Mouse (Mus musculus) midbrain, postnatal 0 days (tissue): ENCODE results near the gene Pik3cg. TPM values are rescaled to one million over a fixed set of nuclear protein-coding genes. Genes with fewer than 3 reads are reported as not detected.
A peak's percentile ranks its signal among the peaks of the same experiment; 100 is the strongest.

Source experiments
- ATAC-seq: fragments of 200-750 bp; cut with Nextera tagmentation; 2 replicates; pipeline ENCODE4 v1.8.0; 2017; ENCODE audit warnings: moderate number of reproducible peaks, mild to moderate bottlenecking, moderate TSS enrichment, moderate library complexity; ENCODE audit not compliant: low FRiP score
- DNase-seq: peaks from one replicate; pipeline ENCODE4 v3.0.0-alpha.2; 2015; ENCODE audit warnings: low spot score
- H3K27ac ChIP-seq: fragments of 300-500 bp; sonication (generic); 2 replicates; pipeline ENCODE4 v1.5.1; 2014; ENCODE audit warnings: low read depth, mild to moderate bottlenecking, low read length, mixed read lengths
- H3K27me3 ChIP-seq: fragments of 300-500 bp; sonication (generic); 2 replicates; pipeline ENCODE4 v1.6.1; 2014; ENCODE audit warnings: low read length, control low read depth, mixed read lengths; ENCODE audit not compliant: insufficient read depth
- H3K36me3 ChIP-seq: fragments of 300-500 bp; sonication (generic); 2 replicates; pipeline ENCODE4 v1.6.1; 2014; ENCODE audit warnings: low read length, control low read depth, mixed read lengths; ENCODE audit not compliant: insufficient read depth
- H3K4me1 ChIP-seq: fragments of 300-500 bp; sonication (generic); 2 replicates; pipeline ENCODE4 v1.6.1; 2014; ENCODE audit warnings: mild to moderate bottlenecking, control low read depth, antibody characterized with exemption, low read length, mixed read lengths; ENCODE audit not compliant: insufficient read depth
- H3K4me2 ChIP-seq: fragments of 300-500 bp; sonication (generic); 2 replicates; pipeline ENCODE4 v1.6.1; 2014; ENCODE audit warnings: low read depth, mild to moderate bottlenecking, low read length, mixed read lengths; ENCODE audit not compliant: poor library complexity, severe bottlenecking
- H3K4me3 ChIP-seq: fragments of 300-500 bp; sonication (generic); 2 replicates; pipeline ENCODE4 v1.5.1; 2014; ENCODE audit warnings: low read depth, mild to moderate bottlenecking, low read length, moderate library complexity
- H3K9ac ChIP-seq: fragments of 300-500 bp; sonication (generic); replicated peaks from 2 replicates; pipeline ENCODE4 v1.6.1; 2014; ENCODE audit warnings: mild to moderate bottlenecking, low read length, moderate library complexity, mixed read lengths; ENCODE audit not compliant: poor library complexity, severe bottlenecking
- H3K9me3 ChIP-seq: fragments of 300-500 bp; sonication (generic); 2 replicates; pipeline ENCODE4 v1.6.1; 2016; ENCODE audit warnings: low read length, control low read depth
- CTCF ChIP-seq: IDR thresholded peaks from 2 replicates; pipeline ENCODE4 v1.5.1; 2016; ENCODE audit warnings: antibody characterized with exemption, mild to moderate bottlenecking
- WGBS: fragments of 180-500 bp; shearing (Covaris S2); extraction: QIAGEN DNeasy Blood & Tissue Kit; methylation state at CpG from one replicate; pipeline ENCODE4 v1.1.7; 2014; 5-methylcytosine and 5-hydroxymethylcytosine counted together
- polyA plus RNA-seq: library from polyadenylated mRNA; unstranded; fragments of >200 nt; fragmentation: Nextera tagmentation; extraction: Ambion mirVana; gene quantifications from 2 replicates; pipeline ENCODE4 v1.2.1, GENCODE M21; 2015
- total RNA-seq: library from RNA; depleted of rRNA; stranded (reverse); fragments of >200 nt; gene quantifications from 2 replicates; pipeline ENCODE4 v1.2.3, GENCODE M21; 2014

Pik3cg gene
- total and polyA plus RNA-seq, 2 experiments from 2014 or later = 0.78 to 1.9 TPM

DNA sequence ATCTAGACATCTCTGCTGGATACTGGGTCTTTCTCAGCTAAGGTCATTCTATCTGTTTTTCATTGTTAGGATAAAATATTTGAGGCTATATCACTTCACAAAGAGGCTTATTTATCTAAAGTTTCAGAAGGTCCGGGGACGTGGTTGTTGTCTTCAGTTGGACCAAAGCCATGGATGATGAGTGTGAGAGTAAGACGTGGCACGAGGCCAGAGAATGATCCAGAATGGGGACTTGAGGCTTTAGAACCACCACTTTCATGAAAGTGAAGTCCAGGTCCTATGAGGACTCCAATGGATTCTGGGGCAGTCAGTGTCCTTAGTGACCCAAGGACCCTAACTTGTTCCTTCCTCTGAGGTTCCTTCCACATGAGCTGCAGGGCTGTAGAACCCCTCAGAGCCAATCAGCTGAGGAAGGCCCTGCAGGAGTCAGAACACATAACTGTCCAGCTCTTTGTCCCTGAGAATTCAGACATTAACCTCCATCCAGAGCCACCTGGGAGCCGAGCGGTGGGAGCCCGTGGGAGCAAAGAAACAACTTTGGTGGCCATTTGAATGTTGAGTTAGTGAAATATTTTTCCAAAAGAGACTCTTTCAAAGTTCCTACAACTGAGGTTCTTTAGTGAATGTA lies 14.4 kb upstream of the Pik3cg start:
- Histone ChIP-seq H3K9me3 (no peaks in the 10 kb centered on the region), H3K9ac (no peak overlapping the region), H3K27me3 (no peaks in the 10 kb centered on the region), H3K4me2 (no peak overlapping the region), H3K4me3 (no peak overlapping the region), H3K27ac (no peak overlapping the region), H3K4me1 (no peaks in the 10 kb centered on the region), H3K36me3 (no peaks in the 10 kb centered on the region)
- TF ChIP-seq CTCF = no peak
- ATAC-seq = no peak
- no peak for DNase-seq
- 92% methylated on average over 7 of the region's 7 CpGs for WGBS

DNA sequence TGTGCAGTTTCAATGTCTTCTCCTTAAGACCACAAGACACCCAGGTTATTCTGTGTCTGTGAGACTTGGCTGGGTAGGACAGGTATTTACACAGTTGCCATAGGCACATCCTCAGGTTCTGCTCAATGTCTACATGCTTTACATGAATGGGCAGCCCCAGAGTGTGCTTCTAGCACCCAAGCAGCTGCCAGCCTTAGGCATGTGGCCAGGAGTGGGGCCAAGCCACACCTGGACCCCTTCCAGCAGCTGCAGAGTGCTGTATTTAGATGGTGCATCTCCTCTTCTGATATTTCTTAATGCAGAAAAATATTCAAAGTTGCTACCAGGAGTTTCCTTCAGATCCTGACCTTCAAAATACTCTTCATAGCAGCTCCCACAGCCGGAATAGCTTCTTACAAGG lies 11.9 kb upstream of the Pik3cg start:
- no peaks in the 10 kb centered on the region for H3K27me3 ChIP-seq
- H3K4me1 ChIP-seq = no peaks in the 10 kb centered on the region
- H3K9ac ChIP-seq = no peak overlapping the region
- no peak for TF ChIP-seq CTCF
- H3K4me2 ChIP-seq = no peak overlapping the region
- ATAC-seq (no peak), DNase-seq (no peak)
- H3K27ac ChIP-seq = no peak overlapping the region
- no peak overlapping the region for H3K4me3 ChIP-seq
- 81% methylated on average over 1 of the region's 1 CpGs for WGBS
- H3K36me3 ChIP-seq = no peaks in the 10 kb centered on the region
- H3K9me3 ChIP-seq = no peaks in the 10 kb centered on the region

GRCm38 (mm10) chr12:32215143-32215542 lies 6.7 kb upstream of the Pik3cg start:
- Histone ChIP-seq H3K36me3 (no peaks in the 10 kb centered on the region), H3K4me2 (no peak overlapping the region), H3K9me3 (no peaks in the 10 kb centered on the region), H3K9ac (no peak overlapping the region), H3K27ac (no peak overlapping the region), H3K27me3 (no peaks in the 10 kb centered on the region), H3K4me1 (no peaks in the 10 kb centered on the region), H3K4me3 (no peak overlapping the region)
- ATAC-seq (no peak), DNase-seq (no peak)
- 86% methylated on average over 6 of the region's 6 CpGs for WGBS
- no peak for TF ChIP-seq CTCF

DNA sequence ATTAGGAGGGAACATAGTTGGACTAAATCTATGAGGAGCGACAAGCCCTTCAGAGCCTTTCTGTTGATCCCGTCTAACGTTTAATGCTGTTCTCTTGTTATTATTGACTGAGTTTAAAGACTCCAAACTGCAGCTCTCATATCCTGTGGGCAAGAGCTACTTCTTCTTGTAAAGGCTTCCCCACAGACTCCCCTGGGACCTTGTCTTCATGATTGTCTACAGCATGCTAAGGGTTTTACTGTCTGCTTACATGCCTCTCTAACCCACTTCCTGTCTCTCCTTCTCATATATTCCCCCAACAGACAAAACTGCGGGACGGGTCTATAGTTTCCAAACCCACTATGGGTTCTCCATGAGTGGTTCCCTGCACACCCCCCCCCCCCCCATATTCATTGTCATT lies 4.2 kb upstream of the Pik3cg start:
- H3K4me3 ChIP-seq = no peak overlapping the region
- no peak overlapping the region for H3K9ac ChIP-seq
- WGBS = 96% methylated on average over 5 of the region's 5 CpGs
- no peak overlapping the region for H3K27ac ChIP-seq
- ATAC-seq = no peak
- H3K36me3 ChIP-seq = no peaks in the 10 kb centered on the region
- no peaks in the 10 kb centered on the region for H3K9me3 ChIP-seq
- no peaks in the 10 kb centered on the region for H3K4me1 ChIP-seq
- DNase-seq = no peak
- H3K4me2 ChIP-seq = no peak overlapping the region
- no peaks in the 10 kb centered on the region for H3K27me3 ChIP-seq
- no peak for TF ChIP-seq CTCF

DNA sequence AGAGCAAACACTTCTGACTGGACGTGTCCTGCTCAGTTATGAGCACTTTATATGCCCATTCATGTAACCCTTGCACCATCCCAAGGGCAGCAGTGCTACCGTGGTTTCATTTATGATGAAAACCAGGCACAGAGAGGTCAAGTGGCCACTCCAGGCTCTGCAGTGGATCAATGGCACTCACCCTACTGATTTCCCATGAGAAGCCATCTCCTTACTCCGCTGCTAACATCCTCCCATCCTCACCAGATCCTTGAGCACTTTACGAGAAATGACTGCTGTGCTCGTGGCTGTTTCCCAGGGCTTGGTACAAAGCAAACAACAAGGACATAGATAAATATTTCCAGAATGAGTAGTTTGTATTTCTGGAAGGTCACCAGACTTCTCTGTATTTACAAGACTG lies 3.7 kb upstream of the Pik3cg start:
- H3K27me3 ChIP-seq = no peaks in the 10 kb centered on the region
- H3K36me3 ChIP-seq = no peaks in the 10 kb centered on the region
- no peak for DNase-seq
- H3K4me2 ChIP-seq = no peak overlapping the region
- TF ChIP-seq CTCF = no peak
- no peak overlapping the region for H3K4me3 ChIP-seq
- no peak overlapping the region for H3K27ac ChIP-seq
- ATAC-seq = no peak
- no peak overlapping the region for H3K9ac ChIP-seq
- H3K4me1 ChIP-seq = no peaks in the 10 kb centered on the region
- H3K9me3 ChIP-seq = no peaks in the 10 kb centered on the region
- 86% methylated on average over 5 of the region's 5 CpGs for WGBS

- ATAC-seq = no peak; the same call in 1 of the 2 replicates
- TF ChIP-seq CTCF = no peak
- no peak overlapping the region for H3K27ac ChIP-seq
Observed at GRCm38 (mm10) chr12:32211257-32211656, 2.8 kb upstream of the Pik3cg start.

More at GRCm38 (mm10) chr12:32211257-32211656, 2.8 kb upstream of the Pik3cg start:
- Histone ChIP-seq H3K4me2 (no peak overlapping the region), H3K9me3 (no peaks in the 10 kb centered on the region), H3K4me1 (no peaks in the 10 kb centered on the region), H3K27me3 (no peaks in the 10 kb centered on the region), H3K4me3 (no peak overlapping the region), H3K9ac (no peak overlapping the region), H3K36me3 (no peaks in the 10 kb centered on the region)
- 41% methylated on average over 4 of the region's 4 CpGs for WGBS
- peak; percentile 62 for DNase-seq
